Mouse (Mus musculus) c-Kit-positive CD71-positive TER-119-negative erythroid progenitor cells, embryonic 14.5 days (primary cell): ENCODE measurements around the gene Mapre3.

Experiments
- DNase-seq: peaks from one replicate; pipeline ENCODE4 v3.0.0-alpha.2; 2013; ENCODE audit warnings: low read depth

Mapre3 gene

GRCm38 (mm10) chr5:30886209-30886608 lies 71.8 kb downstream of the Mapre3 start:
- no peak for DNase-seq

GRCm38 (mm10) chr5:30886731-30887130 lies 72.3 kb downstream of the Mapre3 start:
- DNase-seq: no peak

- peak; percentile 81 for DNase-seq
Measured at GRCm38 (mm10) chr5:30887331-30887761, 72.9 kb downstream of the Mapre3 start.

GRCm38 (mm10) chr5:30887858-30888336 lies 73.5 kb downstream of the Mapre3 start:
- peak; percentile 90 for DNase-seq

GRCm38 (mm10) chr5:30888337-30889087 lies 74.1 kb downstream of the Mapre3 start, which contains the start of gene Agbl5:
Agbl5 (plus strand) TSS chr5:30888694.
- peak; percentile 83 for DNase-seq

- no peak for DNase-seq
Measured at GRCm38 (mm10) chr5:30889088-30889754, 74.8 kb downstream of the Mapre3 start.

GRCm38 (mm10) chr5:30890375-30890774 lies 75.9 kb downstream of the Mapre3 start:
- no peak for DNase-seq

- no peak for DNase-seq
Measured at GRCm38 (mm10) chr5:30901860-30902259, 87.4 kb downstream of the Mapre3 start.

- peak; percentile 94 for DNase-seq
Measured at GRCm38 (mm10) chr5:30907413-30908059, 93.1 kb downstream of the Mapre3 start, which contains the start of gene Ost4. Ost4 (minus strand) TSS chr5:30907788.

GRCm38 (mm10) chr5:30908426-30909299 lies 94.2 kb downstream of the Mapre3 start:
- no peak for DNase-seq

- no peak for DNase-seq
Measured at GRCm38 (mm10) chr5:30909300-30909659, 94.8 kb downstream of the Mapre3 start.

- no peak for DNase-seq
Measured at GRCm38 (mm10) chr5:30909863-30910262, 95.4 kb downstream of the Mapre3 start.

- no peak for DNase-seq
Measured at GRCm38 (mm10) chr5:30910481-30910880, 96.0 kb downstream of the Mapre3 start.

GRCm38 (mm10) chr5:30912156-30912555 lies 97.7 kb downstream of the Mapre3 start:
- no peak for DNase-seq

- no peak for DNase-seq
Measured at GRCm38 (mm10) chr5:30913060-30913841, 98.8 kb downstream of the Mapre3 start, which contains the start of gene Emilin1. Emilin1 (plus strand) TSS chr5:30913402.

GRCm38 (mm10) chr5:30914101-30914635 lies 99.7 kb downstream of the Mapre3 start:
- no peak for DNase-seq

GRCm38 (mm10) chr5:30914849-30915248 lies 100.4 kb downstream of the Mapre3 start:
- no peak for DNase-seq

GRCm38 (mm10) chr5:30915456-30915855 lies 101.0 kb downstream of the Mapre3 start:
- no peak for DNase-seq
